Mouse (Mus musculus): ENCODE measurements around the gene Guca1a.

Gene Guca1a

GRCm38 (mm10) chr17:47349721-47350319 lies 50.6 kb downstream of the Guca1a start:
- no peak for DNase-seq (ENCODE audit: low spot score in 2 of 2)
